ENCODE assay signal across 8 mouse cellular contexts in the genomic region with DNA sequence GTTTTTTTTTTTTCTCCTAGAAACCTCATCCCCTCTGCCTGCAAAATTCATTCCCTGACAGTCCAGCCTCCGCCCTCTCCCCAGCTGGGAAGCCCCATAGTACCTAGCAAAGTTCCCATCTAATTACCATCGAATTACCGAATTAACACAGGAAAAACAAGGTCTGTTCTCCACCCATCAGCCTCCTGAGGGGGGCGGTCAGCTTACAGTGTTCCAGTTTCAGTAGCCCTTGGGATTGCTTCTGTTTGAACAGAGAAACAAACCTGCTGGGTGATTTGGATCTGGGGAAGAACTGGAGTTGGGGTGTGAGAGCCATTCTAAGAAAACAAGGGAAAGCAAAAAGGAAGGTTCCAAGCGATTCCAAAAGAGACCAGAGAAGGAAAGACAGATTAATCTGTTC.
DNase-seq lines count a peak whose midpoint lies in the region; ATAC-seq and TF ChIP-seq lines count a peak whose summit lies in the region.

No protein-coding gene starts in this region.

- peaks cover 20% of the 10 kb centered on the region for H3K4me1 ChIP-seq in kidney, embryonic 14.5 days (ENCODE audit: control insufficient read depth, insufficient read depth, low read length)
- peaks cover 17% of the 10 kb centered on the region for H3K4me1 ChIP-seq in forebrain, embryonic 15.5 days
- H3K4me1 ChIP-seq in liver, embryonic 15.5 days (replicated peaks) = peaks cover 6% of the 10 kb centered on the region; the same call in 1 of the 2 replicates

- no peaks in the 10 kb centered on the region for H3K27me3 ChIP-seq in kidney, embryonic 14.5 days (ENCODE audit: control insufficient read depth, insufficient read depth, low read length)
- no peaks in the 10 kb centered on the region for H3K27me3 ChIP-seq in forebrain, embryonic 15.5 days
- H3K27me3 ChIP-seq in liver, embryonic 15.5 days = no peaks in the 10 kb centered on the region

- H3K9me3 ChIP-seq in kidney, embryonic 14.5 days (ENCODE audit: control insufficient read depth, low read length) = no peaks in the 10 kb centered on the region
- no peaks in the 10 kb centered on the region for H3K9me3 ChIP-seq in forebrain, embryonic 15.5 days
- H3K9me3 ChIP-seq in liver, embryonic 15.5 days (replicated peaks) = no peaks in the 10 kb centered on the region

- no peak overlapping the region for H3K27ac ChIP-seq in kidney, embryonic 14.5 days (ENCODE audit: low read depth, low read length)
- no peak overlapping the region; the same call in 1 of the 2 replicates for H3K27ac ChIP-seq in forebrain, embryonic 15.5 days (replicated peaks)
- no peak overlapping the region for H3K27ac ChIP-seq in liver, embryonic 15.5 days (replicated peaks)

- DNase-seq in kidney, adult 8-10 months = no peak
- DNase-seq in brain, embryonic 14.5 days (ENCODE audit: low read depth) = peak; percentile 48
- DNase-seq in thymus, postnatal 10 days (ENCODE audit: low spot score in 2 of 2) = no peak
- DNase-seq in spleen, adult 12 weeks (ENCODE audit: low spot score) = no peak

- TF ChIP-seq POLR2A in brain, embryonic 14.5 days (IDR thresholded peaks at IDR 0.05; ENCODE audit: borderline replicate concordance, extremely low read depth, insufficient read depth, insufficient read length, poor library complexity, severe bottlenecking) = no peak

- no peak overlapping the region for H3K4me3 ChIP-seq in kidney, embryonic 14.5 days (ENCODE audit: low read length)
- H3K4me3 ChIP-seq in forebrain, embryonic 15.5 days = no peak overlapping the region
- H3K4me3 ChIP-seq in liver, embryonic 15.5 days (replicated peaks) = no peak overlapping the region

- no peaks in the 10 kb centered on the region for H3K36me3 ChIP-seq in kidney, embryonic 14.5 days (ENCODE audit: control insufficient read depth, insufficient read depth, low read length)
- no peaks in the 10 kb centered on the region for H3K36me3 ChIP-seq in forebrain, embryonic 15.5 days
- no peaks in the 10 kb centered on the region for H3K36me3 ChIP-seq in liver, embryonic 15.5 days (replicated peaks)

- TF ChIP-seq CTCF in brain, embryonic 14.5 days (IDR thresholded peaks at IDR 0.05; ENCODE audit: borderline replicate concordance, extremely low read depth, insufficient read depth, insufficient read length) = no peak

- ATAC-seq in kidney, embryonic 14.5 days (ENCODE audit: low FRiP score, low TSS enrichment) = peak; percentile 53; the same call in 1 of the 2 replicates
- ATAC-seq in forebrain, embryonic 15.5 days (replicated peaks) = 0 out of 2 replicates have a peak, but pooled peaks have one; percentile 24
- no peak for ATAC-seq in liver, embryonic 15.5 days (ENCODE audit: insufficient read depth)
- ATAC-seq in megakaryocyte progenitor cell, adult 5-6 weeks (replicated peaks; ENCODE audit: poor library complexity) = no peak

- H3K9ac ChIP-seq in kidney, embryonic 14.5 days (ENCODE audit: low read depth, low read length) = no peak overlapping the region
- H3K9ac ChIP-seq in forebrain, embryonic 15.5 days (replicated peaks) = no peak overlapping the region
- H3K9ac ChIP-seq in liver, embryonic 15.5 days = no peak overlapping the region

- WGBS in kidney, embryonic 14.5 days = 18% methylated on average over 5 of the region's 5 CpGs
- WGBS in forebrain, embryonic 15.5 days = 8% methylated on average over 5 of the region's 5 CpGs
- 28% methylated on average over 5 of the region's 5 CpGs for WGBS in liver, embryonic 15.5 days (ENCODE audit: insufficient replicate concordance)

- H3K4me2 ChIP-seq in kidney, embryonic 14.5 days (replicated peaks; ENCODE audit: low read depth, low read length) = no peak overlapping the region
- peak overlapping the region; percentile 27; the same call in 1 of the 2 replicates for H3K4me2 ChIP-seq in forebrain, embryonic 15.5 days (replicated peaks)
- H3K4me2 ChIP-seq in liver, embryonic 15.5 days = peak overlapping the region; percentile 36

Comparison
In these comparisons a context has a peak if more than half of its experiments do, and no peak if none do; other contexts are left out.
1. ATAC-seq: peak in kidney, embryonic 14.5 days (single experiment) and forebrain, embryonic 15.5 days (single experiment); none in liver, embryonic 15.5 days (single experiment) and megakaryocyte progenitor cell, adult 5-6 weeks (single experiment).